10 mouse cellular contexts compared by ENCODE assay signal in genomic region chr2:38585379-38585736, GRCm38 (mm10). TPM values are rescaled to one million over a fixed set of nuclear protein-coding genes. Genes with fewer than 3 reads are reported as not detected.
DNase-seq lines count a peak whose midpoint lies in the region; ATAC-seq and TF ChIP-seq lines count a peak whose summit lies in the region.
"Had no signal": no experiment of that assay in that cellular context is flagged by ENCODE, and none has a peak within 500 bp of the region (broad histone marks: within the 10 kb centered on the region; RNA-seq: fewer than 3 reads in every experiment).

No protein-coding gene starts in this region.

- H3K4me2 ChIP-seq in lung, embryonic 14.5 days = no peak overlapping the region
- H3K4me2 ChIP-seq in lung, postnatal 0 days (replicated peaks; ENCODE audit: low read depth, low read length) = no peak overlapping the region
- H3K4me2 ChIP-seq in liver, embryonic 14.5 days (ENCODE audit: low read depth) = no peak overlapping the region
- H3K4me2 ChIP-seq: lung, embryonic 15.5 days had no signal

- H3K36me3 ChIP-seq in lung, embryonic 14.5 days (ENCODE audit: insufficient read depth) = peaks cover 80% of the 10 kb centered on the region
- H3K36me3 ChIP-seq in lung, postnatal 0 days (ENCODE audit: insufficient read depth, low read length) = peaks cover 2% of the 10 kb centered on the region; the same call in 1 of the 2 replicates
- no peaks in the 10 kb centered on the region for H3K36me3 ChIP-seq in kidney, adult 2 months (ENCODE audit: control insufficient read depth, insufficient read depth, low read length)
- H3K36me3 ChIP-seq in liver, embryonic 14.5 days (replicated peaks; ENCODE audit: control insufficient read depth, insufficient read depth, low read depth) = peaks cover 13% of the 10 kb centered on the region

- no peak for TF ChIP-seq EP300 in lung, postnatal 0 days (IDR thresholded peaks at IDR 0.05)
- no peak for TF ChIP-seq EP300 in liver, embryonic 14.5 days (IDR thresholded peaks at IDR 0.05; ENCODE audit: low read depth)

- H3K4me1 ChIP-seq in lung, embryonic 14.5 days (ENCODE audit: insufficient read depth) = no peaks in the 10 kb centered on the region
- H3K4me1 ChIP-seq in lung, postnatal 0 days (ENCODE audit: insufficient read depth, low read depth, low read length) = no peaks in the 10 kb centered on the region
- H3K4me1 ChIP-seq in kidney, adult 2 months (ENCODE audit: control insufficient read depth, insufficient read depth, low read length) = no peaks in the 10 kb centered on the region
- H3K4me1 ChIP-seq in liver, embryonic 14.5 days (replicated peaks; ENCODE audit: control insufficient read depth in 2 of 2, insufficient read depth in 2 of 2, low read length in 1 of 2) = no peaks in the 10 kb centered on the region
- H3K4me1 ChIP-seq: lung, embryonic 15.5 days had no signal

- H3K27ac ChIP-seq in lung, embryonic 14.5 days (ENCODE audit: low read depth) = no peak overlapping the region
- H3K27ac ChIP-seq in lung, postnatal 0 days (ENCODE audit: low read length) = no peak overlapping the region
- no peak overlapping the region for H3K27ac ChIP-seq in kidney, adult 2 months (ENCODE audit: insufficient read depth, low read depth, low read length)
- no peak overlapping the region for H3K27ac ChIP-seq in liver, embryonic 14.5 days
- H3K27ac ChIP-seq: lung, embryonic 15.5 days had no signal

- no peak for TF ChIP-seq POLR2A in kidney, adult 2 months (IDR thresholded peaks at IDR 0.05; ENCODE audit: low read depth, low read length)

- no peak overlapping the region for H3K9ac ChIP-seq in lung, embryonic 14.5 days
- H3K9ac ChIP-seq in lung, postnatal 0 days (replicated peaks; ENCODE audit: low read depth) = no peak overlapping the region
- no peak overlapping the region for H3K9ac ChIP-seq in liver, embryonic 14.5 days (replicated peaks)
- H3K9ac ChIP-seq: lung, embryonic 15.5 days had no signal

- no peak for DNase-seq in lung, embryonic 14.5 days
- no peak for DNase-seq in lung, postnatal 0 days (ENCODE audit: low spot score)
- DNase-seq in kidney, adult 2 months = peak; percentile 63
- DNase-seq in liver, embryonic 14.5 days (ENCODE audit: low read depth in 3 of 3, low spot score in 3 of 3) = no peak
- DNase-seq in yolk sac, embryonic 10.5 days (ENCODE audit: low spot score) = peak; percentile 74
- DNase-seq in cerebellum, adult 11-12 months = no peak
- DNase-seq in layer of hippocampus, adult 9-11 months = no peak
- DNase-seq in adrenal gland, adult (ENCODE audit: inconsistent age in 2 of 2, low spot score in 1 of 2) = no peak
- DNase-seq: gastrocnemius, postnatal 10 days had no signal

- H3K27me3 ChIP-seq in lung, embryonic 14.5 days (ENCODE audit: insufficient read depth, low read length) = no peaks in the 10 kb centered on the region
- no peaks in the 10 kb centered on the region for H3K27me3 ChIP-seq in lung, postnatal 0 days (replicated peaks; ENCODE audit: insufficient read depth, low read length)
- no peaks in the 10 kb centered on the region for H3K27me3 ChIP-seq in kidney, adult 2 months (replicated peaks; ENCODE audit: control insufficient read depth, insufficient read depth, low read length)
- H3K27me3 ChIP-seq in liver, embryonic 14.5 days (ENCODE audit: control insufficient read depth, insufficient read depth, low read length) = no peaks in the 10 kb centered on the region
- H3K27me3 ChIP-seq: lung, embryonic 15.5 days had no signal

- ATAC-seq in lung, embryonic 14.5 days (ENCODE audit: insufficient read depth) = peak; percentile 30; the same call in 1 of the 2 replicates
- no peak for ATAC-seq in lung, postnatal 0 days
- peak; percentile 44; the same call in 1 of the 2 replicates for ATAC-seq in liver, embryonic 14.5 days (ENCODE audit: insufficient read depth)

- 29% methylated on average over 5 of the region's 5 CpGs for WGBS in lung, embryonic 14.5 days
- 48% methylated on average over 5 of the region's 5 CpGs for WGBS in lung, postnatal 0 days
- whole genome bisulfite sequencing in kidney, adult 2 months = 39% methylated on average over 5 of the region's 5 CpGs
- 63% methylated on average over 5 of the region's 5 CpGs for WGBS in liver, embryonic 14.5 days (ENCODE audit: insufficient replicate concordance)

- no peak overlapping the region for H3K4me3 ChIP-seq in lung, embryonic 14.5 days (ENCODE audit: low read depth, low read length)
- H3K4me3 ChIP-seq in lung, postnatal 0 days (ENCODE audit: low read depth, low read length) = no peak overlapping the region
- no peak overlapping the region for H3K4me3 ChIP-seq in kidney, adult 2 months (ENCODE audit: insufficient read depth, low read depth, low read length)
- no peak overlapping the region for H3K4me3 ChIP-seq in liver, embryonic 14.5 days (ENCODE audit: insufficient read depth in 1 of 2, low read depth in 2 of 2, low read length in 2 of 2)
- H3K4me3 ChIP-seq: lung, embryonic 15.5 days had no signal

- no peaks in the 10 kb centered on the region for H3K9me3 ChIP-seq in lung, embryonic 14.5 days (ENCODE audit: low read depth, low read length)
- no peaks in the 10 kb centered on the region for H3K9me3 ChIP-seq in lung, postnatal 0 days (ENCODE audit: low read length)
- no peaks in the 10 kb centered on the region for H3K9me3 ChIP-seq in liver, embryonic 14.5 days (ENCODE audit: control insufficient read depth, low read length)
- H3K9me3 ChIP-seq: lung, embryonic 15.5 days had no signal

- no peak for TF ChIP-seq CTCF in lung, embryonic 14.5 days (IDR thresholded peaks at IDR 0.05; ENCODE audit: low read depth)
- TF ChIP-seq CTCF in lung, postnatal 0 days (IDR thresholded peaks at IDR 0.05) = no peak
- no peak for TF ChIP-seq CTCF in kidney, adult 2 months (conservative IDR thresholded peaks at IDR 0.05; ENCODE audit: insufficient read depth, insufficient read length, low read depth, low read length)
- TF ChIP-seq CTCF in liver, embryonic 14.5 days (IDR thresholded peaks at IDR 0.05; ENCODE audit: low read depth) = no peak

RNA-seq across cellular contexts. Expression of gene Psmb7, which starts 58.5 kb away (rescaled TPM):
- polyA plus RNA-seq in lung, embryonic 14.5 days (2014; fragmentation: Nextera tagmentation; extraction: Ambion mirVana) = 264 and 270 TPM in 2 replicates
- 129 and 135 TPM in 2 replicates for polyA plus RNA-seq in lung, postnatal 0 days (2015; fragmentation: Nextera tagmentation; extraction: Ambion mirVana)
- 97.9 and 136 TPM in 2 replicates for polyA plus RNA-seq in kidney, adult 2 months (2012; rRNA removed)
- polyA plus RNA-seq in liver, embryonic 14.5 days (2012; rRNA removed) = 116 and 152 TPM in 2 replicates
- polyA plus RNA-seq in liver, embryonic 14.5 days (2014; fragmentation: Nextera tagmentation; extraction: Ambion mirVana) = 179 and 181 TPM in 2 replicates

Comparison
In these comparisons a context has a peak if more than half of its experiments do, and no peak if none do; other contexts are left out.
1. DNase-seq: peak in kidney, adult 2 months (single experiment) and yolk sac, embryonic 10.5 days (single experiment); none in lung, embryonic 14.5 days (single experiment), lung, postnatal 0 days (single experiment), liver, embryonic 14.5 days (0 of 3), cerebellum, adult 11-12 months (single experiment), layer of hippocampus, adult 9-11 months (single experiment) and adrenal gland, adult (0 of 2).